Mouse (Mus musculus) megakaryocyte progenitor cell, adult 5-6 weeks (primary cell): ENCODE data around the gene As3mt. TPM values are rescaled to one million over a fixed set of nuclear protein-coding genes. Genes with fewer than 3 reads are reported as not detected.
A peak's percentile ranks its signal among the peaks of the same experiment; 100 is the strongest.

Source experiments
- ATAC-seq: replicated peaks from 2 replicates; pipeline ENCODE4 v1.8.0; 2016; ENCODE audit warnings: mild to moderate bottlenecking, moderate TSS enrichment, inconsistent platforms; ENCODE audit not compliant: poor library complexity
- total RNA-seq, 2 experiments: library from RNA; stranded (forward) in 1 of 2; stranded (reverse) in 1 of 2; fragments of 157-497, 149-512 nt in 1 of 2; fragments of 200-1000 nt in 1 of 2; gene quantifications; 2 replicates each; pipeline versions ENCODE4 v1.2.3 to v1.2.4; 2015 to 2017

The As3mt gene
- total RNA-seq (2015) (31.2 and 43.3 TPM in 2 replicates), total RNA-seq (2017) (54.4 and 65.8 TPM in 2 replicates)

DNA sequence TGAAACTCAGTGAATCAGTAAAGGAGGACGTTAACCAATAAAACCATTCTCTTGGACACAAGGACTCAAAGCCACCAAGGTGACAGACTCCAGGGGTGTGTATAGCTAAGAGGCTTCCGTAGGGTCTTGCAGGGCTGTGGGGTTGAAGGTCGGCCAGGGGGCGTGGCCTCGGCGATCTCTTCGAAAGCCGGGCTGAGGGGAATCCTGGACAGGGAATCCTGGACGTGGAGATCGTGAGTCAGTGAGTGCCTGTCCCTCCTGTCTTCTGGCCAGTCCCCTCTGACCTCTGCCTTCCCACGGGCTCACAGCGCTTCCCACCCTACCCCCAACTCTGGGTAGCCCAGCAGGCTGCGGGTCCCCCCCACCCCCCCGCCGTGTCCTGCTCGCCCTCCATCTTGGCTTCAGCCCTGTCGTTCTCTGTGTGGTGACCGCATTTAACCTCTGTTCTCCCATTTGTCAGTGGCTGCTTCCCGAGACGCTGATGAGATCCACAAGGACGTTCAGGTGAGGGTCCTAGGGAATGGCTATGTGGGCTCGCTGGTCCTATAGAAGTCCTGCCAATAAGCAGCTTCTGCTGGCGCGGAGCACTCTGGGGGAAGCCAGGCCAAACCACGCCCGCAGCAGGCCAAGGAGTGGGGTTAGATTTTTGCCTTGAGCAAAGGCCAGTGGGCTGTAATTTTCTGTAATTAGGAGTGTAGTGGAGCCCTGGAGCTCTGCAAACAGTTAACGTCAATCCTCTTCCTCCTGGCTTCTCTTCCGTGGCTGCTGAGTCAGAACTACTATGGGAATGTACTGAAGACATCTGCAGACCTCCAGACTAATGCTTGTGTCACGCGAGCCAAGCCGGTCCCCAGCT is at the start of gene As3mt:
Gene As3mt, plus strand, starts transcription at position 163 of the 856 bp plus-strand sequence.
- peak; percentile 32; the same call in 1 of the 2 replicates for ATAC-seq

DNA sequence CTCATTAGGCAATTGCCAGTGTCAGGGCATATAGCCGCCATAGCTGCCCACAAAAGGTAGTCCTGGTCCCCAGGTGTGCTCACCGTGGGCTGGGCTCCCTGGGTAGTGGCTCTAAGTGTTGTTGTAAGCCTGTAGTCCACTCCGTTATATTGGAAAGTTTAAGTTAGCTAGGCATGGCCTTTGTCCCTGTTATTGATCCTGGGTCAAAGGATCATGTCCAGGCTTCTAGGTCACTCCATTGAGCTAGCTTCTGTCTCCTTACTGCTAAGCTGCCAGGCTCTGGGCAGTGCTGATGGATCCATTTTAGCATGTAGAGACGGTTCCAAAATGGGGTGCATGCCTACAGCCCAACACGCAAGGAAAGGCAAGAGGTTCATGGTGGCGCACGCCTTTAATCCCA is 48.9 kb upstream of the As3mt start:
- ATAC-seq = no peak

DNA sequence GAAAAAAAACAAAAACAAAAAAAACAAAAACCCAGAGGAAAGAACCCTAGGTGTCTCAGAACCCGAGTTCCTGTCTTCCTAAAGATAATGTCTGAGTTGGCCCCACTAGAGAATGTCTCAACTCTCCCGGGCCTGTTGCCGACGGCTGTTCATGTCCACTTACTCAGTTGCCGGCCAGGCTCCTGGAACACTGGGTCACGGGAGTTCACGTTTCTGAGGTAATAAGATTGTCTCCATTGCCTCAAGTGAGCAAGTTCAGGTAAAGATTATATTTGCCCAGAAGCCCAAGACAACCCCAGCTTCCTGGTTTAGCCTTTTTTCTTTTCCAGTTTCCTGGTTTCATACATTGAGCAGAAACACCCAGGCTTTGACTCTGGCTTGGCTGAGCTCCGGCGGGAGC is 48.4 kb upstream of the As3mt start:
- no peak for ATAC-seq

DNA sequence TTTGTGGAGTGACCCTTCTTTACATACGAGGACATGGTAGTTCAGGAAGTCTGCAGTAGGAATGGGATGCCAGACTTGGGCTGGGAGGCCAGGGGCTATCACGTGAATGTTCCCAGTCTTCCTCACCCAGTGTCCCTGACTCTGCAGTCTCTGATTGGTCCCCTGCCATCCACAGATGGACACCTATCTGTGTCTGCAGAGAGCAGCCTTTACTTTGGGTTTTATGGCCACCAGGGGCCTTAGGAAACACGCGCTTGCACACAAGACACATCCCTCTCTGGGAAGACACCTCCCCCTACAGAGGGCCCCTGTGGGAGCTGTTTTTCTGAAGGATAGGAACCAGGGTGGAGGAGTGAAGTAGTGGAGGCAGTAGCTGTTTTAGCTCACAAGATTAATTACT is 45.7 kb upstream of the As3mt start:
- ATAC-seq = no peak

DNA sequence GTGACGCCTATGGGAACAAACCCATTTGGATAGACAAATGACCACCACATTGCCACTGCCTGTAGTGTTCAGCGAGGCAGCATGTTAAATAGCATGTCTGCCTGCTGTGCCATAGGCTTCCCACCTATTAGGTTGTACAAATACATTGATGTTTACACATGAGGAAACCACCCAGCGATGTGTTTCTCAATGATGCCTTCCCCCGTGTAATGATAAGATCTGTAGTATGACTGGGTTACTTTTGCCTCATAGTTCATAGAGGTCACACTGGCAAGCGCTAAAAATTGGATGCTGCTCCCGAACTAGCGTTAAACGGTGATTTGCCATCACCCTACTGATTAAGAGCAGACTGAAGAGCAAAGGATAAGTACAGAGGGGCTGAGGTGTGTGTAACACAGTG is 45.0 kb upstream of the As3mt start:
- no peak for ATAC-seq

DNA sequence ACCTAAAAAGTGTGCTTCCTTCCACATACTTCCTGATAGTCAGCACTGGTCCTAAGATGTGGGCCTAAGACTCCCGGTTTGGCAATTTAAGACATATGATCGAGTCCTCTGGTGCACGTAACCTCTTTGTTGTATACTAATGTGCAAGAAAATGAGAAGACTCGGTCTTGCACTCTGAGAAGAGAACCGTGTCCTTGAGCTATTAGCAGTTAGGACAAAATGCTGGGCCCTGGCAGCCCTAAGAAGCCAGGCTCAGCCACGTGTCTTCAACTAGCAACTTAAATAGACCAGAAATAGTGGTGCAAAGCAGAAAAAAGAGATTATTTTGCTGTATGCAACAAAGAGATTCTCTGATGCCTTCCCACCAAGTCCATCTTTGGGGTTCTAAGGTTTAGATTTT is 44.5 kb upstream of the As3mt start:
- ATAC-seq = no peak

DNA sequence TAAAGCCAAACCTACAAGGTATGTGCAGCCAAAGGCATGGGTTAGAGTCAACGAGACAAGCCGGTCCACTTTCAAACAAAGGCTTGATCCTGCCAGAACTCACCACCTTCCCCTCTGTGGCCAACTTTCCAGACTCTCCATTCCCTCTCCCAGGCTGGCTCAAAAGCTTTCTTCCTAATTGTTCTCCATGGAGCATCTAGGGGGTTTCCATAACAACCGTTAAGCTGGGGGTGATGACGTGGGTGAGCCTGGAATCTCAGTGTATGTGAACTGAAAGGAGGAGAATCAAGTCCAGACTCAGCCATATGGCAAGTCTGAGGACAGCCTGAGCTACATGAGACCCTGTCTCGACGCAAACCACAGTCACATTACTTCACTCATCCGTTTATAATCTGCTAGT is 41.8 kb upstream of the As3mt start:
- ATAC-seq = no peak

DNA sequence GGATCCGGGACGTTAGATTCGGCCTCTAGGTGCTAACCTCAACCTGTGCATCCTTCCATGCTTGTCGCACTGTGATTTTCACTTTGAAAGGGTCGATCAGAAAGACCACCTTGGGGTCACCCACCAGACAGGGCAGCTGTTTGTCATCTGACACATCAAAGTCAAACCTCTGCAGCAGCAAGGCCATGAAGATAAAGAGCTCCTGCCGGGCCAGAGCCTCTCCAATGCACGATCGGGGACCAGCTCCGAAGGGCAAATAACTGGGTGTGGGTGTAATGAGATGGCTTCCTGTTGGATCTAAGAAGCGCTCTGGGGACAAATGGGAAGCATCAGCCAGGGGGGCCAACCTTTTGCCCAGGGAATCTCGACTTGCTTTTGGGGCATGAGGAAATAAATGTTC is 40.0 kb upstream of the As3mt start:
- ATAC-seq = no peak

DNA sequence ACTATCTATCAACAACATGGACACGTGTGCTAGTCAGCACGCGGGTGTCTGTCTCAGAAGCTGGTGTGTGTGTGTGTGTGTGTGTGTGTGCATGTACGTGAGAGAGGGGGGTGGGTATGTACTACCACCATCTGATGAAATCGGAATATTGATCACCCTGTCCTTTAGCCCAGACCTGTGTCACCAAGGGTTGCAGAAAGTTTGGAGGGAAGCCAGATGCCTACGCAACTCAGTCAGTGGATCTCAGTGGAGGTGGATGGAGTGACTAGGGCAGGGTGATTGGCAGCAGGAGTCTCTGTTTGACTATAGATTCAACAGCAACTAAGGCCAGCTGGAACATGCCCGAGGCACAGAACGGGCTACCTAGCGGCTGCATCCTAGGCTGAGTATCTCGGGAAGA is 39.0 kb upstream of the As3mt start:
- no peak for ATAC-seq

DNA sequence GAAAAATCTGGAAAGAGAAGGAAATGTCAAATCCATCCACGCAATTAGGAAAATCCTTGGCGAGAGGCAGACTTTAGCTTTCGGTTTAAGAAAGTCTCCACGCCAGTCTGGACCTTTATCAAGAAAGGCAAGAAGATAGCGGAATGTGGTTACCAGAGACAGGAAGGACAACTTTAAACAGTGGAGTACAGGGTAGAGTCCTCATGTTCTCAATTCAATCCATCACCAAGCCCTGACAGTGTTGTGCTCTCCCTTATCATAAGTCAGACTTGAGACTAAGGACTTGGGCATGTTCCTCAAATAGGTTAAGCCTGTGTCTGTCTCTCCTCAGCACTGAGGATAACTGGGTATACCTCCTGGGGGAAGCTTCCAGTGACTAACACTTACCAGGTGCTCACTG is 37.5 kb upstream of the As3mt start:
- peak; percentile 38 for ATAC-seq

DNA sequence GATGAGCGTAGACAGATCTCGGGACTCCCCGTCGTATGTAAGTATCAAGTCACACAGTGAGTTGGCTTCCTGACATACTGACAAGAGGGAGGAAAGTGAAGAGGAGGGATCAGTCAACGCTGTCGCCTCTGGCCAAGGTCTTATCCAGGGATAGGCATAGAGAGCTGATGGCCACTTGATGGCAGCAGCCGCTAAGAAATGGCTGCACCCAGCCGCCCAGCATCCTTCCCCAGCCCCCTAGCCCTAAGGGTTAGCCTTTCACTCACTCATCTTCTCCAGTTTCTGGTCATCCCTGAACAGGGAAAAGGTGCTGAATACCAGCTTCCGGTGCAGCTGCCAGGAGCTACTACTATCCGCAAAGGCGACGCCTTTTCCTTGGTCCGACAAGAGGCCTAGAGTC is 36.6 kb upstream of the As3mt start:
- ATAC-seq = peak; percentile 90

DNA sequence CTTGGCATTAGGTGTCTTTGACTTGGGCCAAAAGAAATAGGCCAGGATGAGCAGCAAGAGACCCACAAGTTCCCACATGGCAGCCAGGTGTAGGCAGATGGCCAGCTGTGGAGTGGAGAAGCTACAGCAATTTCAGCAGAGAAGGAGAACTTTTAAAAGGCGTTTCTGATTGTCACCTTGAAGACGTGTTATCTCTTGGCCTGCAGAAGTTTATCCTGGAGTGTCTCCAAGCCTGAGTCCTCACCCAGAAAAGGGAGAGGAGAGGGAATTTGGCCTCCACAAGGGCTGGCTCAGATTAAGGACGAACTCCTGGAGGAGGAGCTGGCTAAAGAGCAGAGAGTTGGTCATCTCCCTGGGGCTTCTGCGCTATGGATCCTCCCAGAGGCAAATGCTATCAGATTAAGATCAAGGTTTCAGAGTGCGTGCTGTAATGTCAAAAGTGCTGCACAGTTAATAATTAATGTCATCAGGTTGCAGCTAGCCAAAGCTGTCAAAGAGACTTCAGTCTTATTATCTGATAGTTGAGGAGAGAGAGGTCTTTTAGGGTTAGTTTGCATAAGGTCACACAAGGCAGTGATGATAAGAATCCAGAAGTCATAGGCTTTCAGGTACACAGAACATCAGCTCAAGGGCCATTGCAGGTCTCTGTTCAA is 34.4 kb upstream of the As3mt start, which contains the start of gene Cyp17a1:
Gene Cyp17a1, minus strand, starts transcription at position 407 of the 653 bp plus-strand sequence.
- peak; percentile 52 for ATAC-seq

DNA sequence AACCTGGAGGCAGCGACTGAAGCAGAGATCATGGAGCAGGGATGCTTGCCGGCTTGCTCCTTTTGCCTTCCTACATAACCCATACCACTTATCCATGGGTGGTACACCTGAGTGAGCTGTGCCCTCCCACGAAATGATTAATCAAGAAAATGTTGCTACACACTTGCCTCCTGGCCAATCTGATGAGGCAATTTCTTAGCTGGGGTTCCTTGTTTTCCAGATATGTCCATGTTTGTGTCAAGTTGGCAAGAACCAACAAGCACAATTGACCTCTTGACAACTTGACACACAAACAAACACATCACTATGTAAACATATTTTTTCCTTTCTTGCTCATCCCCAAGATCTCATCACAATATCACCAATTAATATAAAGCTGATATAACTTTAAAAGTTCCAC is 31.6 kb upstream of the As3mt start:
- no peak for ATAC-seq

DNA sequence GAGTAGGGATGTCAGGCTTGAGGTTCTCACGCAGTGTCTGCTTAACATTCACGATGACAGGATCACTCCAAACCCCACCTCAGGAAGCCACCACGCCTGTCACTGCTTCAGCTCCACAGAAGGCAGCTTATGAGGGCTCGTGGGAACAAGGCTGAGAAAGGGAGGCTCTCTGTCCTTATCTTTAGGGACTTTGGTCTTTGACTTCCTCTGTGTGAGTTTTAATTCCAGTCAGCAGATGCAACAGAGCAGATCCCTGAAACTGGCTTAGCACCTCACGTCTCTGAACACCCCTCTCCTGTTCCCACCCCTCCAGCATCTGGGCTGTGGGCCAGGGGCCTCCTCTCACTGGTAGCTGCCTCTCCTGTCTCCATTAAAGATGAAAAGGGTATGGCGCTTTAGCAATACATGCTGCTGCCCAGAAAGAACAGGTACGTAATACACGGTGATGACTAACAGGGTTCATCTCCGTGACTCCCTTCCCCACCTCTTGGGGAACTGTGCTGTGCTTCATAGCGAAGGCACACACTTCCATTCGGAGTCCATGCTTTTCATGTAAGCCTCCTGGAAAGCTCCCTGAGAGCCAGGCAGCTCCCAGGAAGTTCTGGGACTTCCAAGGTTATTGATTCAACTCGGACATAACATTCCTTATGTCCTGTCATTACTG is 27.4 kb upstream of the As3mt start:
- peak; percentile 46; the same call in 1 of the 2 replicates for ATAC-seq

DNA sequence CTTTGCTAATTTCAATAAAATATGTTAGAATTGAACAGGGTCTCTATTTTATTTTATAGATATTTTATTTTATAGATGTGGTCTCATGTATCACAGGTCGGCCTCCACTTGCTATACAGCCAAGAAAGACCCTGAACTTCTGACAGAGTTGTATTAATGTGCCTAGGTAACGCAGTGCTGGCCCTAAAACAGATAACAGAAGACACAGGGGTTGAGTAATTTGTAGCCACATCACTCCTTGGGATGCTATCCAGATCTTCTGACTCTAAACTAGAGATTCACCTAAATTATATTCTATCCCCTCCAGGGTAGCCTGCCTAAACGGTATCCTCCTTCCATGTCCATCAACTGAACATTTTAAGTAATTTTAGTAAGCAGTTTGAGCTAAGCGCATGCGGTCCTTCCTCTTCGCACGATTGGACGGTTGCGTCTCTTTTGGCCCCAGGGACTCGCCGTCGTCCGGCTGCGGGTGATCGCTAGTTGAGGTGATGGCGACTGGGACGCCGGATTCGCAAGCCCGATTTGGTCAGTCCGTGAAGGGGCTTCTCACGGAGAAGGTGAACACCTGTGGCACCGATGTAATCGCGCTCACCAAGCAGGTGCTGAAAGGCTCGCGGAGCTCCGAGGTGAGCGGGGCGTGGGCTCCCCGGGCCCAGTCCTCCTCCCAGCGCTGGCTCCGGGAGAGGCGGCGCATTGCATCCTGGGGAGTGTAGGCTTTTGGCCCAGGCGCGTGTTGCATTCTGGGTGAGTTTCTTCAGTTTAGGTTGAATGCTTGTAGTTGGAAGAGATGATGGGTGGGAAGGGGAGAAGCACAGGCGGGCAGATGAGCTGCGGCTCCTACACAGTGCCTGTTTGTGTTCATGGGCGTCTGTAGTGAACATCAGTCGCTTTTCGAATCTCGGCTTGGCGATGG is 17.5 kb upstream of the As3mt start, which contains the start of gene Borcs7:
Gene Borcs7, plus strand, starts transcription at position 447 of the 913 bp plus-strand sequence.
- ATAC-seq = peak; percentile 96

DNA sequence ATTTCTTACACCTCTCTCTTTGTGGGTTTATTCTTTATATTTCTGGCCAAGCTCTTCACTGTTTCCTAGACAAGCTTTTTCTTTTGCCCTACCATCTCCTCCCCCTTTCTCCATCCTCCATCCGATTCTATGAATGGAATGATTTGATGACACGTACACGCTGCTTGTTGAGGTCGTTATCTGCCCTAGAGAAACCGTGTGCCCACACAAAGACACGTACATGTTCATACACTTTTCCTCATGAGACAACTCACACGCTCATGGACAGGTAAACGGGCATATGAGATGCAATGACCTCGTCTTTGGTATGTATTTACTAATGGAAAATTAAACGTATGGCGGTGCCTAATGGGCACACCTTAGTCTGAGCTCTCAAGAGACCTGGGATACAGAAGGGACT is 16.9 kb upstream of the As3mt start:
- ATAC-seq = no peak

DNA sequence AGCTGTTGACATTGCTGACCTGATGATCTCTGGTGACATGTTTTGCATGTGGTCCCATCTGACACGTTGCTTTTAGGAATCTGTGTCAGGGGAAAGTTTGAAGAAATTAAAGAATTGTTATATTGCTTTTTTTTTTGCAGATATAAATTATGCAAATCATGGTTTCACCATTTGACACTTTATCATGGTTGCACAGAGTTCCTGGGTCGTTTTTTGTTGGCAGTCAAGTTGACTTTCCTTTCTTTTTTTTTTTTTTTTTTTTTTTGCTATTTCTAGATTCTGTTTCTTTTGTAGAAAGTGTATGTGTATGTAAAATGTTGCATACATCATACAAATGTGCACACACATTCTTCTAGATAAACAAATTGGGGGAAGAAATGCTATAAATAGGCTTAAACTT is 16.2 kb upstream of the As3mt start:
- ATAC-seq = no peak

DNA sequence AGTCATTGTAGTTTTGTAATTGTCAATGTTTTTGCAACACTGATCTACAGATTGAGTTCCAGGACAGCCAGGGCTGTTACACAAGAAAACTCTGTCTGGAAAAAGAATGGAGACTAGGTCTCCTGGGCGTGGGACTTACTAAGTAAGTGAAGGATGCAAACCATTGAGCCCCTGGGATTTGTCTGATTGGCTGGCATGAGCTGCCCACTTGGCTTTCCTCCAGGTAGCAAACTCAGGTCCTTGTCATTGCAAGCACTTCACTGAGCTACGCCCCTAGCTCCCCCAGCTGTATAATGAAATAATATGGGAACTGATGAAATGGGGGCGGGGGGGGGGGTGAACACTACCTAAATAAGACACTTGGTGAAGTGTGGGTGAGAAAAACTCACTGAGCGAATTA is 14.1 kb upstream of the As3mt start:
- no peak for ATAC-seq

DNA sequence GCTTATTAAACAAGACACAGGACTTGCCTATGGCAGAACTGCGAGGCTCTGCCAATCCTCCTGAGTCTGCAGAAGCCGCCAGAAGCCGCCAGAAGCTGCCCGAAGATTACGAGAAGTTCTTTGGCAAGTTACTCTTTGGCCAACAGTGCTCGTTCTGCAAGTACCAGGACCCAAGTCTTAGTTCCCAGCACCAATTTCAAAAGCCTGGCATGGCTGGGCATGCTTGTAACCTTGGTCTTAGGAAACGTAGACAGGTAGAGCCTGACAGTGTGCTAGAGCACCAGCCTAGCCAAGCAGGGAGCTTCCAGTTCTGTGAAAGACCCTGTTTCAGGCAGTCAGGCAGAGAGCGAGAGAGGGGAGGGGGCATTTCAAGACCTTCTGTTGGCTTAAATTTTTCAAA is 10.8 kb upstream of the As3mt start:
- no peak for ATAC-seq

DNA sequence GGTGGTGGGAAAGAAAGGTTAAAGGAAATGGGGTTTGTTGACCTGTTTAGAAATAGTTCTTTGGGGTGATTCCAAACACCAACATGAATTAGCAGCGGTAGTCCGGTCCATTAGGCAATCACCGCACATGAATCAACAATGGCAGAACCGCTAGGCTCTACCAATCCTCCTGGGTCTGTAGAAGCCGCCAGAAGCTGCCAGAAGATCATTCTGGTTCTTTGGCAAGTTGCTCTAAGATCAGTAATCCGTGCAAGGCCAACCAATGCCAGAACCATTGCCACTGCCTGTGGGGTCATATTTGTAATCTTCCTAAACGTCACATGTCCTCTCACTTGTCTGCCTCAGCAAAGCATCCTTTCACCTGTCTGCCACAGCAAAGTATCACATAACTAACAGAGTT is 10.3 kb upstream of the As3mt start:
- ATAC-seq = no peak
